Mouse (Mus musculus) neural tube, embryonic 13.5 days (tissue): ENCODE data around the gene Strip1. TPM values are rescaled to one million over a fixed set of nuclear protein-coding genes. Genes with fewer than 3 reads are reported as not detected.
"Not testable (repeated sequence)": the region's sequence is repeated elsewhere in the genome, so short reads cannot be mapped to it uniquely, and the experiment has no call there.

Experiments used
- ATAC-seq: fragments of 200-750 bp; cut with Nextera tagmentation; 2 replicates; pipeline ENCODE4 v1.8.0; 2017; ENCODE audit warnings: low read depth, mild to moderate bottlenecking, moderate TSS enrichment, moderate library complexity
- H3K27ac ChIP-seq: fragments of 300-500 bp; sonication (generic); replicated peaks from 2 replicates; pipeline ENCODE4 v1.5.1; 2015; ENCODE audit warnings: moderate library complexity, mild to moderate bottlenecking, inconsistent platforms
- H3K27me3 ChIP-seq: fragments of 300-500 bp; sonication (generic); 2 replicates; pipeline ENCODE4 v1.6.1; 2015; ENCODE audit warnings: mild to moderate bottlenecking, inconsistent platforms
- H3K36me3 ChIP-seq: fragments of 300-500 bp; sonication (generic); 2 replicates; pipeline ENCODE4 v1.6.1; 2015; ENCODE audit warnings: mild to moderate bottlenecking, inconsistent platforms
- H3K4me1 ChIP-seq: fragments of 300-500 bp; sonication (generic); replicated peaks from 2 replicates; pipeline ENCODE4 v1.6.1; 2015; ENCODE audit warnings: inconsistent platforms
- H3K4me2 ChIP-seq: fragments of 300-500 bp; sonication (generic); 2 replicates; pipeline ENCODE4 v1.6.1; 2015; ENCODE audit warnings: inconsistent platforms, mild to moderate bottlenecking, moderate library complexity
- H3K4me3 ChIP-seq: fragments of 300-500 bp; sonication (generic); 2 replicates; pipeline ENCODE4 v1.5.1; 2015; ENCODE audit warnings: mild to moderate bottlenecking, inconsistent platforms
- H3K9ac ChIP-seq: fragments of 300-500 bp; sonication (generic); 2 replicates; pipeline ENCODE4 v1.6.1; 2015; ENCODE audit warnings: moderate library complexity, mild to moderate bottlenecking, inconsistent platforms
- H3K9me3 ChIP-seq: fragments of 300-500 bp; sonication (generic); 2 replicates; pipeline ENCODE4 v1.6.1; 2016; ENCODE audit warnings: inconsistent platforms
- WGBS: fragments of 180-500 bp; shearing (Covaris S2); methylation state at CpG from one replicate; pipeline ENCODE4 v1.1.7; 2015; 5-methylcytosine and 5-hydroxymethylcytosine counted together
- polyA plus RNA-seq: library from polyadenylated mRNA; unstranded; fragments of >200 nt; fragmentation: Nextera tagmentation; extraction: Ambion mirVana; gene quantifications from 2 replicates; pipeline ENCODE4 v1.2.1, GENCODE M21; 2015

Gene Strip1
- polyA plus RNA-seq, 1 experiment from 2014 or later = 133 TPM

GRCm38 (mm10) chr3:107650276-107650675 lies 18.8 kb upstream of the Strip1 start:
- not testable (repeated sequence) for H3K4me1 ChIP-seq, H3K9ac ChIP-seq, ATAC-seq, H3K27ac ChIP-seq, H3K4me3 ChIP-seq, H3K9me3 ChIP-seq, H3K27me3 ChIP-seq, H3K36me3 ChIP-seq, H3K4me2 ChIP-seq
- 82% methylated on average over 5 of the region's 5 CpGs for WGBS

- Histone ChIP-seq H3K27ac (no peak overlapping the region), H3K4me2 (no peak overlapping the region), H3K27me3 (no peaks in the 10 kb centered on the region), H3K4me3 (no peak overlapping the region), H3K9me3 (no peaks in the 10 kb centered on the region), H3K9ac (no peak overlapping the region), H3K4me1 (no peaks in the 10 kb centered on the region), H3K36me3 (no peaks in the 10 kb centered on the region)
- WGBS = 88% methylated on average over 3 of the region's 3 CpGs
- no peak for ATAC-seq
Observed at GRCm38 (mm10) chr3:107646947-107647346, 15.5 kb upstream of the Strip1 start.

- WGBS = 56% methylated on average over 5 of the region's 5 CpGs
Observed at GRCm38 (mm10) chr3:107637606-107638172, 6.2 kb upstream of the Strip1 start.

GRCm38 (mm10) chr3:107636236-107636635 lies 4.7 kb upstream of the Strip1 start:
- Histone ChIP-seq H3K4me2 (no peak overlapping the region), H3K9me3 (no peaks in the 10 kb centered on the region), H3K27ac (no peak overlapping the region), H3K4me3 (no peak overlapping the region), H3K27me3 (no peaks in the 10 kb centered on the region), H3K36me3 (no peaks in the 10 kb centered on the region), H3K9ac (no peak overlapping the region), H3K4me1 (peaks cover 5% of the 10 kb centered on the region)
- WGBS = 87% methylated on average over 3 of the region's 3 CpGs
- no peak for ATAC-seq

More at GRCm38 (mm10) chr3:107637606-107638172, 6.2 kb upstream of the Strip1 start:
- no peak overlapping the region for H3K4me3 ChIP-seq
- H3K27ac ChIP-seq = no peak overlapping the region
- no peak overlapping the region for H3K4me2 ChIP-seq
- H3K4me1 ChIP-seq = no peaks in the 10 kb centered on the region
- no peaks in the 10 kb centered on the region for H3K9me3 ChIP-seq
- ATAC-seq = no peak
- no peak overlapping the region for H3K9ac ChIP-seq
- H3K36me3 ChIP-seq = no peaks in the 10 kb centered on the region
- no peaks in the 10 kb centered on the region for H3K27me3 ChIP-seq

DNA sequence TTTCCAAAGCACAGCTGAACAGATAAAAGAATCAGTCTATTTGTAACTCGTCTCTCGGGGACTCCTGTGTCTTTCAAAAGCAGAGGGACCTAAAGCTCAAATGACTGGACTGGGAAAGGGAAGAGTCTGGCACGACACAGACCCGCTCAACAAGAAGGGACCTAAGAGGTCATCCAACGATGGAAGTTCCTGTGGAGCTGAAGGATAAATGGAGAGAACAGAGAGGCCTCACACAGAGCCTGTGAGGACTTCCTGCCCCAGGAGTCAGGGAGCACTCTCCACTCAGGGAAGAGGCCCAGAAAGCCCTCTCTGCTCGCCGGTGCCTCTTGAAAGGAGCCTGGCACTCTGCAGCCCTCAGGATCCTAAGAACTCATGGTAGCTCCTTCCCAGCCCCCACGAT lies 4.3 kb upstream of the Strip1 start:
- no peak overlapping the region for H3K4me3 ChIP-seq
- ATAC-seq = no peak
- H3K9ac ChIP-seq = no peak overlapping the region
- H3K27me3 ChIP-seq = no peaks in the 10 kb centered on the region
- no peak overlapping the region for H3K4me2 ChIP-seq
- H3K4me1 ChIP-seq = peaks cover 5% of the 10 kb centered on the region
- H3K9me3 ChIP-seq = no peaks in the 10 kb centered on the region
- H3K36me3 ChIP-seq = no peaks in the 10 kb centered on the region
- no peak overlapping the region for H3K27ac ChIP-seq
- 55% methylated on average over 8 of the region's 8 CpGs for WGBS

DNA sequence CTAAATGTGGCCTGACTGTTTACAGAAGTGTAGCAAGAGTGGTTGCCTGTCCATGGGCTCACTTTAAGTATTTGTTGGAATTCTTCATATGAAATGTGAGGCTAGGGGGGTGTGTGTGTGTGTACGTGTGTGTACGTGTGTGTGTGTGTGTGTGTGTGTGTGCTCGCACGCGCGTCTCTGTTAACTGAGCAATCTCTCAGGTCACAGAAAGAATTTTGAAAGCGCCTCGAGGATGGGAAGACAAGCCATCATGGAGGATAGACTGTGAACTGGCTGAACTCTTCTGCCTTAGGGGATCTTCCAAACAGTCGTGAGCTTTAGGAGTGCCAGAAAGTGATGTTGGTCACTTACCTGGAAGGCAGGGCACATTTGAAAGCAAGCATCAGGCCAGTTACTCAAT lies 2.4 kb upstream of the Strip1 start:
- no peak for ATAC-seq
- H3K36me3 ChIP-seq = peaks cover 7% of the 10 kb centered on the region
- no peaks in the 10 kb centered on the region for H3K27me3 ChIP-seq
- no peak overlapping the region for H3K4me3 ChIP-seq
- 86% methylated on average over 9 of the region's 9 CpGs for WGBS
- peaks cover 22% of the 10 kb centered on the region for H3K4me1 ChIP-seq
- H3K27ac ChIP-seq = no peak overlapping the region
- no peaks in the 10 kb centered on the region for H3K9me3 ChIP-seq
- H3K4me2 ChIP-seq = no peak overlapping the region
- no peak overlapping the region for H3K9ac ChIP-seq

DNA sequence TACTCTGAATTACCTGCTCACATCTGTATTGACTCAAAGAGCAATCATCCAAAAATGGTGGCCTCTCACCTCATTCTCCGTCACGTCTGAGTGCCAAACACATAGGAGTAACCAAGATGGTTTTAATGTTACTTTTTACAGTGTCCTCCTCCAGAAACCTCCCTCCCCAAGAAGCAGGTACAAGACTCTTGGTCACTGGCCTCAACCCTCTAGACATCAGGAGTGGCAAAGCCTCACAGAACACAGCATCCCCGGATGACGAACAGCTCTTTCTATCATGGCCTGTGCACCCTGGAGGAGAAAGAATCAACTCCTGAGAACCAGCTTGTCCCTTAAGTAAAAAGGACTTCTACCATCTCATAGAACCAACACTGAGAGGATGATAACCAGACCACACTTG lies 1.3 kb upstream of the Strip1 start:
- Histone ChIP-seq H3K9me3 (no peaks in the 10 kb centered on the region), H3K27me3 (no peaks in the 10 kb centered on the region), H3K4me1 (peaks cover 32% of the 10 kb centered on the region), H3K4me2 (no peak overlapping the region), H3K27ac (no peak overlapping the region), H3K9ac (no peak overlapping the region), H3K4me3 (no peak overlapping the region), H3K36me3 (peaks cover 18% of the 10 kb centered on the region)
- 92% methylated on average over 4 of the region's 4 CpGs for WGBS
- ATAC-seq = no peak

GRCm38 (mm10) chr3:107630682-107631522 lies 592 bp downstream of the Strip1 start, which contains the start of gene Gm10961:
Gene Gm10961, plus strand, starts transcription at chr3:107631322.
- peak; percentile 81 for ATAC-seq
- Histone ChIP-seq H3K27ac (peak within 1 kb of the TSS; percentile 99), H3K9ac (peak within 1 kb of the TSS; percentile 99), H3K4me3 (peak within 1 kb of the TSS; percentile 99), H3K9me3 (no peaks in the 10 kb centered on the region), H3K4me2 (peak within 1 kb of the TSS; percentile 77), H3K27me3 (no peaks in the 10 kb centered on the region), H3K4me1 (peaks cover 32% of the 10 kb centered on the region), H3K36me3 (peaks cover 37% of the 10 kb centered on the region)
- 1% methylated on average over 48 of the region's 48 CpGs for WGBS

DNA sequence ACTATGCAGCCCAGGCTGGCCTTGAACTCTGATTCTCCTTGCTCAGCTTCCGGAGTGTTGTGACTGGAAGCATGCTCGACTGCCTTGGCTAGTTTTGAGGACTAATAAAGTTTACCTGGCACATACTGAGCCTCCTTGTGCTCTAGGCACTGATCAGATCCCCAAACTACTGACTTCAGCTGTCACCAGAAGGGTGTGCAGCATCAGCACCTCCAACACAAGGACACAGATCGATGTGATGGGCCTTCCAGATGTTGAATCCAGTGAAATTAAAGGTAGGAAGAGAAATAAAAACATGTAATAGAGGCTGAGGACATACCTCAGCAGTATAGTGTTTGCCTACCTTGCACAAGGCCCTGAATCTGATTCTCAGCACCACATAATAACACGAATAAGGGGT lies 2.1 kb downstream of the Strip1 start:
- no peak for ATAC-seq
- no peak overlapping the region for H3K4me3 ChIP-seq
- 93% methylated on average over 4 of the region's 4 CpGs for WGBS
- H3K9ac ChIP-seq = no peak overlapping the region
- no peak overlapping the region for H3K27ac ChIP-seq
- no peaks in the 10 kb centered on the region for H3K27me3 ChIP-seq
- H3K4me1 ChIP-seq = peaks cover 32% of the 10 kb centered on the region
- no peaks in the 10 kb centered on the region for H3K9me3 ChIP-seq
- H3K4me2 ChIP-seq = peak overlapping the region; percentile 77; the same call in 1 of the 2 replicates
- H3K36me3 ChIP-seq = peaks cover 52% of the 10 kb centered on the region

GRCm38 (mm10) chr3:107628551-107628950 lies 2.9 kb downstream of the Strip1 start:
- H3K9ac ChIP-seq = no peak overlapping the region
- WGBS = 94% methylated on average over 2 of the region's 2 CpGs
- H3K36me3 ChIP-seq = peaks cover 60% of the 10 kb centered on the region

DNA sequence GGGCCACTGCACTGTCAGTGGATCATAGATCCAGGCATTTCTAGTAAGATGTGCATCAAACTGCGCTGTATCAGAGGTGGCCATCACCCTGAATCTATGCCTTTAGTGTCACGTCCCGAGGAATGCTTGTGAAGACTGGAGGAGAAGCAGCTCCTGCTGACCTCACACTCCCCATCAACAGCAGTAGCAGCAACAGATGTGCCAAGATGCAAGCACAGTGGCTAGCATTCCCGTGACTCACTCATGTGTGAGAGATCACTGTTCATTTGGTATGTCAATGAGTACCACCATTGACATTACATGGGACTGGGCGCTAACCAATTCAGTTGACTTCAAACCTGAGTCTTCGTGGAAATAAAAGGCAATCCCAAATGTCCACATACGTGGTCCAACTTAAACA lies 3.9 kb downstream of the Strip1 start:
- Histone ChIP-seq H3K4me3 (no peak overlapping the region), H3K9ac (no peak overlapping the region), H3K27ac (no peak overlapping the region), H3K27me3 (no peaks in the 10 kb centered on the region), H3K4me1 (peaks cover 32% of the 10 kb centered on the region), H3K36me3 (peaks cover 69% of the 10 kb centered on the region), H3K4me2 (no peak overlapping the region), H3K9me3 (no peaks in the 10 kb centered on the region)
- WGBS = 87% methylated on average over 7 of the region's 7 CpGs
- ATAC-seq = no peak

More at GRCm38 (mm10) chr3:107628551-107628950, 2.9 kb downstream of the Strip1 start:
- H3K4me2 ChIP-seq = no peak overlapping the region
- H3K27ac ChIP-seq = no peak overlapping the region
- no peak for ATAC-seq
- no peaks in the 10 kb centered on the region for H3K9me3 ChIP-seq
- no peaks in the 10 kb centered on the region for H3K27me3 ChIP-seq
- peaks cover 32% of the 10 kb centered on the region for H3K4me1 ChIP-seq
- H3K4me3 ChIP-seq = no peak overlapping the region

DNA sequence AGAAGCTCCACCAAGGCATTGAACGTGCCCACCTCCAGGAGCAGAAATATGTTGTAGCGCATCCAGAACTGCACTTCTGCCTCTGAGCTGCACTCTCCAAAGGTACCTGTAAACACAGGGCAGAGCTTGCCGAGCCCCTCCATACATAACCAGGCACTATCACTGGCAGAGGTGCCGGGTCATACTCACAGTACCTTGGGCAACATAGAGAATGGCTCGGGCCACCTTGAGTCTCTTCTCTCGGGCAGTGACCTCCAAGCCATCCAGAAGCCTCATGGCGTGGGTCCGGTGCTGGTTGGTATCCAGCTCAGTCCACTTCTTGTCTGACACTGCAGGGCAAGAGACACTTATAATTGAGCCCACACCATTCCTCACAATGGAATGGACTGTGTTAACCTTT lies 4.7 kb downstream of the Strip1 start:
- 96% methylated on average over 8 of the region's 8 CpGs for WGBS
- no peak overlapping the region for H3K4me2 ChIP-seq
- peaks cover 78% of the 10 kb centered on the region for H3K36me3 ChIP-seq

More for the DNA sequence above, 4.7 kb downstream of the Strip1 start:
- Histone ChIP-seq H3K9me3 (no peaks in the 10 kb centered on the region), H3K27me3 (no peaks in the 10 kb centered on the region), H3K9ac (no peak overlapping the region), H3K4me1 (peaks cover 28% of the 10 kb centered on the region), H3K27ac (no peak overlapping the region), H3K4me3 (no peak overlapping the region)
- no peak for ATAC-seq
